Mouse (Mus musculus): ENCODE results near the gene Lrr1. TPM values are rescaled to one million over a fixed set of nuclear protein-coding genes. Genes with fewer than 3 reads are reported as not detected.
A peak's percentile ranks its signal among the peaks of the same experiment; 100 is the strongest.

Gene Lrr1
- polyA plus RNA-seq, 1 experiment from 2014 or later: 33.8 TPM

- no peaks in the 10 kb centered on the region for H3K9me3 ChIP-seq (ENCODE audit: control insufficient read depth, low read length)
- H3K27me3 ChIP-seq (ENCODE audit: control insufficient read depth, insufficient read depth, low read length): no peaks in the 10 kb centered on the region
- H3K36me3 ChIP-seq (ENCODE audit: control insufficient read depth, insufficient read depth, low read length): no peaks in the 10 kb centered on the region; the same call in 1 of the 2 replicates
- no peak for ATAC-seq (replicated peaks; ENCODE audit: low FRiP score)
- no peak overlapping the region for H3K4me3 ChIP-seq (ENCODE audit: low read depth, low read length)
- no peaks in the 10 kb centered on the region; the same call in 1 of the 2 replicates for H3K4me1 ChIP-seq (replicated peaks; ENCODE audit: control insufficient read depth, insufficient read depth, low read length)
- H3K27ac ChIP-seq (ENCODE audit: low read depth, low read length): no peak overlapping the region
- H3K9ac ChIP-seq (ENCODE audit: low read length): no peak overlapping the region
- 89% methylated on average over 2 of the region's 2 CpGs for WGBS
- DNase-seq (ENCODE audit: low spot score): no peak
- H3K4me2 ChIP-seq (ENCODE audit: low read depth, low read length, severe bottlenecking): no peak overlapping the region
Measured at GRCm38 (mm10) chr12:69171307-69171706, 2.7 kb downstream of the Lrr1 start.

GRCm38 (mm10) chr12:69175975-69176374 is 7.4 kb downstream of the Lrr1 start:
- Histone ChIP-seq H3K4me3 (ENCODE audit: low read depth, low read length) (no peak overlapping the region), H3K4me2 (ENCODE audit: low read depth, low read length, severe bottlenecking) (no peak overlapping the region), H3K27ac (ENCODE audit: low read depth, low read length) (no peak overlapping the region), H3K4me1 (replicated peaks; ENCODE audit: control insufficient read depth, insufficient read depth, low read length) (no peaks in the 10 kb centered on the region), H3K27me3 (ENCODE audit: control insufficient read depth, insufficient read depth, low read length) (no peaks in the 10 kb centered on the region), H3K36me3 (ENCODE audit: control insufficient read depth, insufficient read depth, low read length) (no peaks in the 10 kb centered on the region; the same call in 1 of the 2 replicates), H3K9ac (ENCODE audit: low read length) (no peak overlapping the region), H3K9me3 (ENCODE audit: control insufficient read depth, low read length) (no peaks in the 10 kb centered on the region)
- WGBS: 91% methylated on average over 3 of the region's 3 CpGs
- ATAC-seq (replicated peaks; ENCODE audit: low FRiP score) (no peak), DNase-seq (ENCODE audit: low spot score) (no peak)

GRCm38 (mm10) chr12:69177526-69177925 is 8.9 kb downstream of the Lrr1 start:
- no peak overlapping the region for H3K4me3 ChIP-seq (ENCODE audit: low read depth, low read length)
- H3K27ac ChIP-seq (ENCODE audit: low read depth, low read length): no peak overlapping the region
- no peaks in the 10 kb centered on the region for H3K27me3 ChIP-seq (ENCODE audit: control insufficient read depth, insufficient read depth, low read length)
- ATAC-seq (replicated peaks; ENCODE audit: low FRiP score) (no peak), DNase-seq (ENCODE audit: low spot score) (no peak)
- WGBS: 90% methylated on average over 3 of the region's 3 CpGs
- H3K36me3 ChIP-seq (ENCODE audit: control insufficient read depth, insufficient read depth, low read length): no peaks in the 10 kb centered on the region; the same call in 1 of the 2 replicates
- H3K9ac ChIP-seq (ENCODE audit: low read length): no peak overlapping the region
- no peaks in the 10 kb centered on the region for H3K4me1 ChIP-seq (replicated peaks; ENCODE audit: control insufficient read depth, insufficient read depth, low read length)
- H3K9me3 ChIP-seq (ENCODE audit: control insufficient read depth, low read length): no peaks in the 10 kb centered on the region
- no peak overlapping the region for H3K4me2 ChIP-seq (ENCODE audit: low read depth, low read length, severe bottlenecking)

- Histone ChIP-seq H3K36me3 (ENCODE audit: control insufficient read depth, insufficient read depth, low read length) (no peaks in the 10 kb centered on the region; the same call in 1 of the 2 replicates), H3K27me3 (ENCODE audit: control insufficient read depth, insufficient read depth, low read length) (no peaks in the 10 kb centered on the region), H3K27ac (ENCODE audit: low read depth, low read length) (no peak overlapping the region), H3K4me1 (replicated peaks; ENCODE audit: control insufficient read depth, insufficient read depth, low read length) (no peaks in the 10 kb centered on the region), H3K9ac (ENCODE audit: low read length) (no peak overlapping the region), H3K4me3 (ENCODE audit: low read depth, low read length) (no peak overlapping the region), H3K4me2 (ENCODE audit: low read depth, low read length, severe bottlenecking) (no peak overlapping the region), H3K9me3 (ENCODE audit: control insufficient read depth, low read length) (no peaks in the 10 kb centered on the region)
- no peak for ATAC-seq (replicated peaks; ENCODE audit: low FRiP score)
- no peak for DNase-seq (ENCODE audit: low spot score)
- 72% methylated on average over 12 of the region's 12 CpGs for WGBS
Measured at GRCm38 (mm10) chr12:69179371-69179770, 10.8 kb downstream of the Lrr1 start.

- Histone ChIP-seq H3K9me3 (ENCODE audit: control insufficient read depth, low read length) (no peaks in the 10 kb centered on the region), H3K4me2 (ENCODE audit: low read depth, low read length, severe bottlenecking) (no peak overlapping the region), H3K36me3 (ENCODE audit: control insufficient read depth, insufficient read depth, low read length) (no peaks in the 10 kb centered on the region; the same call in 1 of the 2 replicates), H3K27me3 (ENCODE audit: control insufficient read depth, insufficient read depth, low read length) (no peaks in the 10 kb centered on the region), H3K9ac (ENCODE audit: low read length) (no peak overlapping the region), H3K27ac (ENCODE audit: low read depth, low read length) (no peak overlapping the region), H3K4me3 (ENCODE audit: low read depth, low read length) (no peak overlapping the region), H3K4me1 (replicated peaks; ENCODE audit: control insufficient read depth, insufficient read depth, low read length) (peaks cover 7% of the 10 kb centered on the region; the same call in 1 of the 2 replicates)
- no peak for DNase-seq (ENCODE audit: low spot score)
- 83% methylated on average over 4 of the region's 4 CpGs for WGBS
- ATAC-seq (replicated peaks; ENCODE audit: low FRiP score): no peak
Measured at GRCm38 (mm10) chr12:69181800-69182199, 13.2 kb downstream of the Lrr1 start.

GRCm38 (mm10) chr12:69183583-69184308 is 15.1 kb downstream of the Lrr1 start, which contains the start of the genes Rpl36al and Mgat2:
Gene Rpl36al (minus strand): TSS chr12:69184083.
Gene Mgat2 (plus strand): TSS chr12:69184157.
- Histone ChIP-seq H3K4me3 (ENCODE audit: low read depth, low read length) (peak within 1 kb of the TSS; percentile 87), H3K27me3 (ENCODE audit: control insufficient read depth, insufficient read depth, low read length) (no peaks in the 10 kb centered on the region), H3K36me3 (ENCODE audit: control insufficient read depth, insufficient read depth, low read length) (no peaks in the 10 kb centered on the region; the same call in 1 of the 2 replicates), H3K4me1 (replicated peaks; ENCODE audit: control insufficient read depth, insufficient read depth, low read length) (peaks cover 7% of the 10 kb centered on the region; the same call in 1 of the 2 replicates), H3K4me2 (ENCODE audit: low read depth, low read length, severe bottlenecking) (peak within 1 kb of the TSS; percentile 98), H3K9ac (ENCODE audit: low read length) (peak within 1 kb of the TSS; percentile 90), H3K9me3 (ENCODE audit: control insufficient read depth, low read length) (no peaks in the 10 kb centered on the region), H3K27ac (ENCODE audit: low read depth, low read length) (peak within 1 kb of the TSS; percentile 66)
- peak; percentile 99 for DNase-seq (ENCODE audit: low spot score)
- peak; percentile 100 for ATAC-seq (replicated peaks; ENCODE audit: low FRiP score)
- whole genome bisulfite sequencing: under 1% methylated on average over 82 of the region's 84 CpGs

- no peaks in the 10 kb centered on the region for H3K27me3 ChIP-seq (ENCODE audit: control insufficient read depth, insufficient read depth, low read length)
- no peaks in the 10 kb centered on the region for H3K9me3 ChIP-seq (ENCODE audit: control insufficient read depth, low read length)
- H3K27ac ChIP-seq (ENCODE audit: low read depth, low read length): peak overlapping the region; percentile 66
- H3K9ac ChIP-seq (ENCODE audit: low read length): peak overlapping the region; percentile 90
- no peaks in the 10 kb centered on the region; the same call in 1 of the 2 replicates for H3K36me3 ChIP-seq (ENCODE audit: control insufficient read depth, insufficient read depth, low read length)
- peak overlapping the region; percentile 98 for H3K4me2 ChIP-seq (ENCODE audit: low read depth, low read length, severe bottlenecking)
- ATAC-seq (replicated peaks; ENCODE audit: low FRiP score): peak; percentile 57
- H3K4me3 ChIP-seq (ENCODE audit: low read depth, low read length): peak overlapping the region; percentile 87
- peak; percentile 79 for DNase-seq (ENCODE audit: low spot score)
- H3K4me1 ChIP-seq (replicated peaks; ENCODE audit: control insufficient read depth, insufficient read depth, low read length): peaks cover 7% of the 10 kb centered on the region; the same call in 1 of the 2 replicates
- 3% methylated on average over 85 of the region's 86 CpGs for WGBS
Measured at GRCm38 (mm10) chr12:69184342-69185295, 16.0 kb downstream of the Lrr1 start.

GRCm38 (mm10) chr12:69185371-69185770 is 16.8 kb downstream of the Lrr1 start:
- no peaks in the 10 kb centered on the region; the same call in 1 of the 2 replicates for H3K36me3 ChIP-seq (ENCODE audit: control insufficient read depth, insufficient read depth, low read length)
- H3K27ac ChIP-seq (ENCODE audit: low read depth, low read length): no peak overlapping the region
- peaks cover 7% of the 10 kb centered on the region; the same call in 1 of the 2 replicates for H3K4me1 ChIP-seq (replicated peaks; ENCODE audit: control insufficient read depth, insufficient read depth, low read length)
- no peaks in the 10 kb centered on the region for H3K27me3 ChIP-seq (ENCODE audit: control insufficient read depth, insufficient read depth, low read length)
- DNase-seq (ENCODE audit: low spot score) (no peak), ATAC-seq (replicated peaks; ENCODE audit: low FRiP score) (no peak)
- no peaks in the 10 kb centered on the region for H3K9me3 ChIP-seq (ENCODE audit: control insufficient read depth, low read length)
- peak overlapping the region; percentile 90 for H3K9ac ChIP-seq (ENCODE audit: low read length)
- peak overlapping the region; percentile 98 for H3K4me2 ChIP-seq (ENCODE audit: low read depth, low read length, severe bottlenecking)
- 79% methylated on average over 7 of the region's 7 CpGs for WGBS
- H3K4me3 ChIP-seq (ENCODE audit: low read depth, low read length): peak overlapping the region; percentile 87

Measured in forebrain, embryonic 11.5 days (tissue).